Mouse (Mus musculus) midbrain, embryonic 16.5 days (tissue): ENCODE measurements around the gene Btbd8. TPM values are rescaled to one million over a fixed set of nuclear protein-coding genes. Genes with fewer than 3 reads are reported as not detected.

Experiments
- ATAC-seq: fragments of 200-750 bp; cut with Nextera tagmentation; 2 replicates; pipeline ENCODE4 v1.8.0; 2017; ENCODE audit warnings: moderate TSS enrichment
- H3K27ac ChIP-seq: fragments of 300-500 bp; sonication (generic); 2 replicates; pipeline ENCODE4 v1.5.1; 2014; ENCODE audit warnings: mild to moderate bottlenecking, low read length, mixed read lengths
- H3K27me3 ChIP-seq: fragments of 300-500 bp; sonication (generic); 2 replicates; pipeline ENCODE4 v1.6.1; 2014; ENCODE audit warnings: low read depth, low read length, mixed read lengths; ENCODE audit not compliant: control insufficient read depth, insufficient read depth
- H3K36me3 ChIP-seq: fragments of 300-500 bp; sonication (generic); 2 replicates; pipeline ENCODE4 v1.6.1; 2014; ENCODE audit warnings: mild to moderate bottlenecking, low read length, moderate library complexity, mixed read lengths; ENCODE audit not compliant: control insufficient read depth, insufficient read depth
- H3K4me1 ChIP-seq: fragments of 300-500 bp; sonication (generic); 2 replicates; pipeline ENCODE4 v1.6.1; 2014; ENCODE audit warnings: mild to moderate bottlenecking, low read length, mixed read lengths; ENCODE audit not compliant: control insufficient read depth, insufficient read depth
- H3K4me2 ChIP-seq: fragments of 300-500 bp; sonication (generic); 2 replicates; pipeline ENCODE4 v1.6.1; 2014; ENCODE audit warnings: mild to moderate bottlenecking, low read length, mixed read lengths
- H3K4me3 ChIP-seq: fragments of 300-500 bp; sonication (generic); 2 replicates; pipeline ENCODE4 v1.5.1; 2014; ENCODE audit warnings: low read depth, mild to moderate bottlenecking, low read length, moderate library complexity, mixed read lengths
- H3K9ac ChIP-seq: fragments of 300-500 bp; sonication (generic); 2 replicates; pipeline ENCODE4 v1.6.1; 2014; ENCODE audit warnings: low read depth, low read length, mixed read lengths
- H3K9me3 ChIP-seq: fragments of 300-500 bp; sonication (generic); replicated peaks from 2 replicates; pipeline ENCODE4 v1.6.1; 2014; ENCODE audit warnings: mild to moderate bottlenecking, low read length, mixed read lengths; ENCODE audit not compliant: control insufficient read depth, poor library complexity, severe bottlenecking
- WGBS: fragments of 180-500 bp; shearing (Covaris S2); extraction: QIAGEN DNeasy Blood & Tissue Kit; methylation state at CpG from one replicate; pipeline ENCODE4 v1.1.7; 2014; 5-methylcytosine and 5-hydroxymethylcytosine counted together
- polyA plus RNA-seq: library from polyadenylated mRNA; unstranded; fragments of >200 nt; fragmentation: Nextera tagmentation; extraction: Ambion mirVana; gene quantifications from 2 replicates; pipeline ENCODE4 v1.2.1, GENCODE M21; 2015

Btbd8 gene
- polyA plus RNA-seq, 1 experiment from 2014 or later, result 23.5 TPM

GRCm38 (mm10) chr5:107518602-107519001, 80.8 kb downstream of the Btbd8 start:
- WGBS, result 92% methylated on average over 4 of the region's 4 CpGs
- no peaks in the 10 kb centered on the region for H3K36me3 ChIP-seq
- no peak for ATAC-seq
- H3K9ac ChIP-seq, result no peak overlapping the region
- no peaks in the 10 kb centered on the region for H3K27me3 ChIP-seq
- no peaks in the 10 kb centered on the region for H3K9me3 ChIP-seq
- H3K4me3 ChIP-seq, result no peak overlapping the region
- no peak overlapping the region for H3K4me2 ChIP-seq
- H3K27ac ChIP-seq, result no peak overlapping the region
- no peaks in the 10 kb centered on the region for H3K4me1 ChIP-seq

GRCm38 (mm10) chr5:107521386-107521785, 83.6 kb downstream of the Btbd8 start:
- Histone ChIP-seq H3K27ac (no peak overlapping the region), H3K36me3 (no peaks in the 10 kb centered on the region), H3K9me3 (no peaks in the 10 kb centered on the region), H3K27me3 (no peaks in the 10 kb centered on the region), H3K4me2 (no peak overlapping the region), H3K4me1 (no peaks in the 10 kb centered on the region), H3K4me3 (no peak overlapping the region), H3K9ac (no peak overlapping the region)
- no peak for ATAC-seq
- WGBS, result 93% methylated on average over 6 of the region's 6 CpGs

- Histone ChIP-seq H3K27ac (no peak overlapping the region), H3K9me3 (no peaks in the 10 kb centered on the region), H3K36me3 (no peaks in the 10 kb centered on the region), H3K4me1 (no peaks in the 10 kb centered on the region), H3K27me3 (no peaks in the 10 kb centered on the region), H3K4me3 (no peak overlapping the region), H3K9ac (no peak overlapping the region), H3K4me2 (no peak overlapping the region)
- 86% methylated on average over 7 of the region's 7 CpGs for WGBS
- no peak for ATAC-seq
These were observed 84.1 kb downstream of the Btbd8 start for GRCm38 (mm10) chr5:107521897-107522296.

GRCm38 (mm10) chr5:107524281-107524680, 86.5 kb downstream of the Btbd8 start:
- 85% methylated on average over 10 of the region's 10 CpGs for WGBS
- Histone ChIP-seq H3K9me3 (no peaks in the 10 kb centered on the region), H3K9ac (no peak overlapping the region), H3K4me2 (no peak overlapping the region), H3K36me3 (no peaks in the 10 kb centered on the region), H3K4me1 (no peaks in the 10 kb centered on the region), H3K4me3 (no peak overlapping the region), H3K27me3 (no peaks in the 10 kb centered on the region), H3K27ac (no peak overlapping the region)
- ATAC-seq, result no peak

- ATAC-seq, result no peak
- WGBS, result 95% methylated on average over 3 of the region's 3 CpGs
These were observed 91.1 kb downstream of the Btbd8 start for GRCm38 (mm10) chr5:107528856-107529255.

GRCm38 (mm10) chr5:107533590-107533989, 95.8 kb downstream of the Btbd8 start:
- Histone ChIP-seq H3K9ac (no peak overlapping the region), H3K4me2 (no peak overlapping the region), H3K36me3 (no peaks in the 10 kb centered on the region), H3K9me3 (no peaks in the 10 kb centered on the region), H3K4me3 (no peak overlapping the region), H3K27ac (no peak overlapping the region), H3K4me1 (no peaks in the 10 kb centered on the region), H3K27me3 (no peaks in the 10 kb centered on the region)
- ATAC-seq, result no peak
- WGBS, result 65% methylated on average over 2 of the region's 2 CpGs

More at GRCm38 (mm10) chr5:107528856-107529255, 91.1 kb downstream of the Btbd8 start:
- no peaks in the 10 kb centered on the region for H3K36me3 ChIP-seq
- no peak overlapping the region for H3K27ac ChIP-seq
- no peaks in the 10 kb centered on the region for H3K27me3 ChIP-seq
- no peak overlapping the region for H3K9ac ChIP-seq
- H3K9me3 ChIP-seq, result no peaks in the 10 kb centered on the region
- H3K4me1 ChIP-seq, result no peaks in the 10 kb centered on the region
- no peak overlapping the region for H3K4me2 ChIP-seq
- no peak overlapping the region for H3K4me3 ChIP-seq

- WGBS, result 76% methylated on average over 15 of the region's 15 CpGs
These were observed 96.8 kb downstream of the Btbd8 start, which contains the start of gene 1700028K03Rik for GRCm38 (mm10) chr5:107534581-107534980. TSS of gene 1700028K03Rik (plus strand) at chr5:107534709.

GRCm38 (mm10) chr5:107541696-107542095, 103.9 kb downstream of the Btbd8 start:
- Histone ChIP-seq H3K36me3 (no peaks in the 10 kb centered on the region), H3K27me3 (no peaks in the 10 kb centered on the region), H3K4me2 (no peak overlapping the region), H3K4me3 (no peak overlapping the region), H3K27ac (no peak overlapping the region), H3K4me1 (no peaks in the 10 kb centered on the region), H3K9me3 (no peaks in the 10 kb centered on the region), H3K9ac (no peak overlapping the region)
- ATAC-seq, result no peak
- 17% methylated on average over 7 of the region's 7 CpGs for WGBS

More at GRCm38 (mm10) chr5:107534581-107534980, 96.8 kb downstream of the Btbd8 start, which contains the start of gene 1700028K03Rik:
- no peak within 1 kb of the TSS for H3K27ac ChIP-seq
- no peaks in the 10 kb centered on the region for H3K9me3 ChIP-seq
- H3K4me2 ChIP-seq, result no peak within 1 kb of the TSS
- H3K9ac ChIP-seq, result no peak within 1 kb of the TSS
- no peaks in the 10 kb centered on the region for H3K27me3 ChIP-seq
- no peaks in the 10 kb centered on the region for H3K36me3 ChIP-seq
- no peak for ATAC-seq
- H3K4me1 ChIP-seq, result no peaks in the 10 kb centered on the region
- no peak within 1 kb of the TSS for H3K4me3 ChIP-seq

GRCm38 (mm10) chr5:107545927-107546326, 108.1 kb downstream of the Btbd8 start:
- 88% methylated on average over 4 of the region's 4 CpGs for WGBS
- Histone ChIP-seq H3K9ac (no peak overlapping the region), H3K27ac (no peak overlapping the region), H3K4me1 (no peaks in the 10 kb centered on the region), H3K27me3 (no peaks in the 10 kb centered on the region), H3K9me3 (no peaks in the 10 kb centered on the region), H3K4me3 (no peak overlapping the region), H3K4me2 (no peak overlapping the region), H3K36me3 (peaks cover 11% of the 10 kb centered on the region)
- ATAC-seq, result no peak
